Mouse (Mus musculus) thymus, postnatal 36 days (tissue): ENCODE data around the gene Fam219b.

Experiments used
- DNase-seq, 2 experiments: peaks; one replicate each; pipeline ENCODE4 v3.0.0; 2022; ENCODE audit warnings: mixed read lengths in 2 of 2

Gene Fam219b

DNA sequence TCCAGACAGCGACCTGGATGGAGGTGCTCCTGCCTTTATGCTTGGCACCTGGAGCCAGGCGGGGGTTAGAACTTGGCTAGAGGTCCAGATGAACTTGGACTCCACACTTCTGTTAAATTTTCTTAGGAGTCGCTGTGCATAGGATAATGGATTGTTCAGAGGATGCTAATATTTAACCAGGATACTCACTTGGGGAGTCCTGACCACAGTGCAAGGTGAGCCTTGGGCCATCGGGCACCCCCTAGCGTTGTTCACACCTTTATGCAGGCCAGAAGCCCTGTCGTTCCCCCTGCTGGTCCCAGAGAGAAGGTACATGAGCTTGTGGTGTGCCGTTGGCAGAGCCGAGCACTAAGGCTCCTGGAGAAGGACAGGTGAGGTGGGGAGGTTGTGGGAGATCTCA is 29.5 kb downstream of the Fam219b start:
- DNase-seq: no peak

GRCm38 (mm10) chr9:57568500-57568899 is 31.2 kb downstream of the Fam219b start:
- DNase-seq: no peak

- no peak for DNase-seq
Measured at GRCm38 (mm10) chr9:57574397-57574796, 37.1 kb downstream of the Fam219b start.

GRCm38 (mm10) chr9:57575577-57575976 is 38.2 kb downstream of the Fam219b start:
- DNase-seq: no peak

GRCm38 (mm10) chr9:57577144-57577849 is 40.0 kb downstream of the Fam219b start:
- DNase-seq: no peak

DNA sequence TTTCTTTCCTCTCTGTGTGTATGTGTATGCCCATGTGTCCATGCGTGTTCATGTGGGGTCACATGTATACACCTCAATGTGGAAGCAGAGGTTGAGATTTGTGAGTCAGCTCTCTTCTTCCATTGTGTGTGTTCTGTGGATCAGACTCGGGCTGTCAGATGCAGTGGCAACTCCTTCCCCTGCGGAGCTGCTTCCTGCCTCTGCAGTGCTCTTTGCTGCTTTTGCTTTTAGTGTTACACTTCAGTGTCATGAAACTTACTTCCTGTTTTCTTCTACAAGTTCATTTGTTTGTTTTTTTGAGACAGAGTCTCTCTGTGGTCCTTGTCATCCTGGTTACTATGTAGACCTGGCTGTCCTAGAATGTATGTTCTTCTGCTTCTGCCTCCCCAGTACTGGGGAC is 47.7 kb downstream of the Fam219b start:
- no peak for DNase-seq

GRCm38 (mm10) chr9:57589224-57590126 is 52.1 kb downstream of the Fam219b start, which contains the start of gene Ulk3:
TSS of gene Ulk3 (plus strand) at chr9:57589452.
- peak; percentile 90 to 92 for DNase-seq

GRCm38 (mm10) chr9:57590726-57591125 is 53.4 kb downstream of the Fam219b start:
- no peak for DNase-seq
